Comparison of ENCODE assay signal across 17 mouse cellular contexts in genomic region chr16:42648531-42649142, GRCm38 (mm10).
"Had no signal": no experiment of that assay in that cellular context is flagged by ENCODE, and none has a peak within 500 bp of the region (broad histone marks: within the 10 kb centered on the region; RNA-seq: fewer than 3 reads in every experiment).

No protein-coding gene starts in this region.

- ATAC-seq: midbrain, embryonic 13.5 days had no signal

- H3K36me3 ChIP-seq: limb, embryonic 10.5 days; limb, embryonic 13.5 days; liver, embryonic 13.5 days; midbrain, embryonic 13.5 days; neural tube, embryonic 13.5 days; stomach, embryonic 15.5 days had no signal

- H3K4me2 ChIP-seq: limb, embryonic 13.5 days; liver, embryonic 13.5 days; midbrain, embryonic 13.5 days; neural tube, embryonic 13.5 days; stomach, embryonic 15.5 days had no signal

- H3K4me3 ChIP-seq: limb, embryonic 10.5 days; limb, embryonic 13.5 days; liver, embryonic 13.5 days; midbrain, embryonic 13.5 days; neural tube, embryonic 13.5 days; stomach, embryonic 15.5 days had no signal

- H3K27me3 ChIP-seq: limb, embryonic 13.5 days; liver, embryonic 13.5 days; midbrain, embryonic 13.5 days; neural tube, embryonic 13.5 days; stomach, embryonic 15.5 days had no signal

- DNase-seq: kidney, adult 18-20 months; kidney, adult 9 months; kidney, postnatal 14 days; kidney, postnatal 4 days; liver, embryonic 13.5 days; lung, adult 2 months; lung, postnatal 14 days; lung, postnatal 4 days; retina, postnatal 1 day; right cerebral cortex, postnatal 25 days; spleen, adult 18-20 months; thymus, postnatal 25 days had no signal
